Mouse (Mus musculus) adrenal gland (tissue): ENCODE measurements around the gene Flot1.

Experiments
- intact Hi-C: fragments of 180-260 bp; cut with DNase I; formaldehyde crosslinking; loops from one replicate; pipeline ENCODE4 v1.15.1; 2025
- long read RNA-seq, 2 experiments: library from polyadenylated mRNA; unstranded; transcript quantifications; one replicate each; pipeline ENCODE4 v2.0.0; 2020; ENCODE audit warnings: borderline replicate concordance in 1 of 2; ENCODE audit not compliant: insufficient replicate concordance in 1 of 2

Gene Flot1
- long read RNA-seq, experiment 1, transcript Flot1-201 (13 exons, 1,825 nt), result major isoform, 64 of 78 reads
- long read RNA-seq, experiment 1, partial matches to known transcripts, result 9 of 78 reads
- long read RNA-seq, experiment 1, other reads (novel, unspliced or antisense), result 4 of 78 reads
- long read RNA-seq, experiment 2, transcript Flot1-201 (13 exons, 1,825 nt), result major isoform, 95 of 105 reads
- long read RNA-seq, experiment 2, partial matches to known transcripts, result 4 of 105 reads
- long read RNA-seq, experiment 2, other reads (novel, unspliced or antisense), result 5 of 105 reads

DNA sequence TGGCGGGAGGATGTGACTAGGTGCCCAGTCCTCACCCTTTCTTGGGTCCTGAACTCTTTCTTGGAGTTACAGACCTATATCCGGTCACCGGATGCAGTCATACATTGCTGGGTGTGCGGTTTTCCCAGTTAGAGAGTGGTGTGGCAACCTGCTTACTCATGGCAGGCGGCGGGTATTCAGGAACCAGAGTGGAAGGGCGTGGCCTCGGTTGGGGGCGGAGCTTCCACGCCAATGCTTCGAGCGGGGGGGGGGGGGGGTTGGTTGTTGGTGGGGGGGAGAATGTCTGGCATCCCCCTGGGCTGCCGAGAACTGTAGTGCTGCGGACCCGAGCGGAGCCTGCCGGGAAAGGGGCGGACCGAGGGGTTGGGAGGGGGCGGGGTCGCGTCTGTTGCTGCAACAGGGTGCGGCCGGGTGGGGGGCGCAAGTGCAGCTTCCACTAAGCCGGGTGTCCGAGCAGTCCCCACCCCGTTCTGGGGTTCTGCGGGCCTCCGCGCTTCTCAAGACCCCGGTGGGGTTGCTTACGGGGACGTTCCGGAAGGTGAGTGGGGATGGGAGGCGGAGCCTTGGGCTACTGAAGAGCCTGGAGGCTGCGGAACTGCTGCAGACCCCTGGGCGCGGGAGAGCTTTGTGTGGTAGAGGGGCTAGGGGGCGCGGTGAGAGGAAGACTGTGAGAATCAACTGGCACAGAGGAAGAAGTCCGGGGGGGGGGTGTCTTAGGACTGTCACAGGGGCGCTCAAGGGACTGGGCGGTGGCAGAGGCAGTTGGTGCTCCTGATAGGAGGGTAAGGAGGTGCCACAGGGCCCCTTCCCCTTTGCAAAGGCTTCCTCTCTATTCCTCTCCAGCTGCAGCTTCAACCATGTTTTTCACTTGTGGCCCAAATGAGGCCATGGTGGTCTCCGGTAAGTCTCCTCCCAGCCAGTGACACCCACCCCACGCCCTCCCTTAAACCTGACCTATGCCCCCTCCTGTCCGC is at the start of gene Flot1:
TSS of gene Flot1 (plus strand) at position 267 of the 974 bp plus-strand sequence.
- intact Hi-C loops, result no loop called here

- intact Hi-C loops, result no loop called here
These were observed 46.0 kb upstream of the Flot1 start for GRCm38 (mm10) chr17:35776811-35777609.

DNA sequence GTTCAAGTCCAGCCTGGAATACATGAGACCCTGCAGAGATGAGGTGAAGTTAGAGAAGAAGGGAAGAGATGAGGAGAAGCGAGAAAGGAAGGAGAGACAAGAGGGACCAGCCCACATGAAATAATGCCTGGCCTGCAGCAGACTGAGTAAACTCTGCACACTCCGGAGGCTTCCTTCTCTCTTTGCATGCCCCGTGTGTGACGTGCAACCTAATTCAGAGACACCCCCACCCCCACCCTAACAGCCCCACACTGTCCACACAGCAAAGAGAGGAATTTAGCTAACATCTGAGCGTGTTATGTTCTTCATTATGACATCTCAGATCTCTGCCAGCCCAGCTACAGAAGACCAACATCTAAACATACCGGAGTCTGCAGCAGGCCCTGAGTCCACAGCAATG is 44.1 kb upstream of the Flot1 start:
- intact Hi-C loops, result no loop called here

DNA sequence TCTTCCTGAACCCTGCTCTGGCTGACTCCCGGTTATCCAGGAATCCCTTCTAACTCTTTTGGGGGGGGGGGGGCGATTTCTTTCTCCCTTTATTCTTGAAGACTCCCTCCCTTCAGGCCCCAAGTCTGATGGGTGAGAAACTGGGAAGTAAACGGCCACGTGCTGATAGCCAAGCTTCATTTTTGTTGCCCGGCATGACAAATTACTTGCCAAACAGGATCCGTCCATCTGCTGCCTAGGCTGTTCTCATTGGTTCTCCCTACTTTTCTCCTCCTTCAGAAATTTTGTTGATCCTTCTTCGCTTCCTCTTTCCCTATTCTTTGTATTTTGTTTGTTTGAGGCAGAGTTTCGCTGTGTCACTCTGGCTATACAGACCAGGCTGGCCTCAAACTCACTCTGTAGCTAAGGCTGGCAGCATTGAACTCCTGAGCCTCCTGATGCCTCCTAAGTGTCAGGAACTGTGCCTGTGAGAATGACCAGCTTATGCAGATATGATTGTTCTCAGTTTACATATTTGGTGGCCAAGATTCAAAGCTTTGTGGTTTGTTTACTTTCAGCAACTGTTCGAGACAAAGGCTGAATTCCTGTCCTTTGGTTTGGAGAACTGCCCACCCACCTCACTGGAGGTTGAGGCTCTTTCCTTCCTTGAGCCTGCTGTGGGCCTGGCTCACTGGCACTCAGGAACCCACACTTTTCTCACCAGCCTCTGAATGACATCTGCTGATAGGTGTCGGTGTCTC is 43.4 kb upstream of the Flot1 start:
- intact Hi-C loops, result no loop called here

GRCm38 (mm10) chr17:35780362-35780761 is 42.7 kb upstream of the Flot1 start:
- intact Hi-C loops, result no loop called here

DNA sequence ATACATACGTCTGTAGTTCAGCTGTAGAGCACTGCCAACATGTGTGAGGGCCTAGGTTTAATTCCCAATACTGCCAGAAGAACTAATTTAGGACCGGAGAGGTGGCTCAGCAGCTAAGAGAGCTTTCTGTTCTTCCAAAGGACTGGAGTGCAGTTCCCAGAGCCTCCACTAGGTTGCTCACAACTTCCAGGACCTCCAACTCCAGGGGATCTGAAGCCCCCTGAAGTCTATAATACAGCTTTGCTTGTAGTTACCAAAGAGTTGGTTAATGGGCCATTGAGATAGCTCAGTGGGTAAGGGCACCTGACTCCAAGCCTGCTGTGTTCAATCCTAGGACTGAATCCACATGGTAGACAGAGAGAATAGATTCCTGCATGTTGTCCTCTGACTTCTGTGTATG is 40.6 kb upstream of the Flot1 start:
- intact Hi-C loops, result no loop called here

DNA sequence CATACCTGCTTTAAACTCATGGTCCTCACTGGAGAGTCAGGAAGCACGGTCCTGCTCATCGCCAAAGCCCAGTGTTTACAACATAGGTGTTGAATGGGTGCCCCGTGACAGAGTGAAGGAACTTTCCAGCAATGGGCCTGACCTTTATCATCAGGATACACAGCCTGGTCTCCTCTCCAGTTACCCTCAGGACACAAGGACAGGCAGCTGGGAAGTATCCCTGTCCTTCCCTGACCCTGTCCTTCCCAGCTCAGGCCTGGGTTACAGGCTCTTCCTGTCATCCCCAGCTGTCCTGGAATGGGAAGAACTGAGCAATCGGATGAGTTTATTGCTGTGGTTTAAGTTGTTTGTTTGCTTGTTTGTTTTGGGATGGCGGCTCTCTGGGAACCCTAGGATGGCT is 40.1 kb upstream of the Flot1 start:
- intact Hi-C loops, result no loop called here

- intact Hi-C loops, result no loop called here
These were observed 39.1 kb upstream of the Flot1 start for GRCm38 (mm10) chr17:35783944-35784343.

GRCm38 (mm10) chr17:35785140-35785539 is 37.9 kb upstream of the Flot1 start:
- intact Hi-C loops, result no loop called here

DNA sequence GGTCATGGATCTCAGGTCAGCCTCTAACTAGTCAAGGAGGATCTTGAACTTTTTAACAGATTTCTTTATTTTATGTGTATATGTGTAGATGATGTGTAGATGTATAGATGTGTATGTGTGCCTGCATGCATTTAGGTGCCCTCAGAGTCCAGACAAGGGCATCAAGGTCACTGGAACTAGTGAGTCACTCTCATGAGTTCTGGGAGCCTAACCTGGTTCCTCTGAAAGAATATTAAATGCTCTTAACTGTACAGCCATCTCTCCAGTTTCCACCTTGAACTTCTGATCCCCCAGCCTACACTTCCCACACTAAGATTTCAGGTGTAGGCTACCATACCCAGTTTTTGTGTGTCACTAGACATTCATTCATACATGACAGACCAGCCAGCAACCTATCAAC is 35.5 kb upstream of the Flot1 start:
- intact Hi-C loops, result no loop called here

- intact Hi-C loops, result no loop called here
These were observed 35.0 kb upstream of the Flot1 start for GRCm38 (mm10) chr17:35788025-35788424.

DNA sequence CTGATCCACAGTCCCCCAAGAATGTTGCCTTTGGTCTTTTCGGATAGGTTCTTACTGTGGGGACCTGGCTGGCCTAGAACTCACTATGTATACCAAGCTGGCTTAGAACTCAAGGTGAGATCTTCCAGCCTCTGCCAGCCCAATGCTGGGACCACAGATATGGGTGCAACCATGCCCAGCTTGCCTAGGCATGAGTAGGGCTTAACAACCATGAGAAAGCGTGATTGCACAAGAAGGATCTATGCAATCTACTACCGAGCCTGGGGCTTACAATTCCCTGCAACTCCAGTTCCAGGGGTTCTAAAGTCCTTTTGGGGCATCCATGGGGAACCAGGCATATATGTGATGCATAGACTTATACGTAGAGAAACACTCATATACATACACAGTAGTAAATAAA is 32.1 kb upstream of the Flot1 start:
- intact Hi-C loops, result no loop called here

DNA sequence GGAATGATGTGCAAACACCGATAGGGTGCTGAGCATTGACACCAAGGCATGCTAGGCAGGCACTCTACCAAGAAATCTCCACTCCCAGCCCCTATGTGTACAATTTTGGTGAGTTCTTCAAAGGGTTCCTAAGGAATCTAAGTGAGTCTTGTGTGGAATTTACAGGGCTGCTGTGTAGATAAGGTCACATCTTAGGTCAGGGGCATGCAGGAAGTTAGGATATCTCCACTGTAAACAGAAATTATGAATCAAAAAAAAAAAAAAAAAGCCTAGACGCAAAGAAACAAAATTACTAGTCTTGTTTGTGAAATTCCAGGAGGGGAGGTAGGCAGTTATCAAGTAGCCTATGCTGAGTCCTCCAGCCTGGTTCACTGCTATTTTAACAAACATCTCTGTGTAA is 30.2 kb upstream of the Flot1 start:
- intact Hi-C loops, result no loop called here

GRCm38 (mm10) chr17:35795099-35795498 is 27.9 kb upstream of the Flot1 start:
- intact Hi-C loops, result no loop called here

DNA sequence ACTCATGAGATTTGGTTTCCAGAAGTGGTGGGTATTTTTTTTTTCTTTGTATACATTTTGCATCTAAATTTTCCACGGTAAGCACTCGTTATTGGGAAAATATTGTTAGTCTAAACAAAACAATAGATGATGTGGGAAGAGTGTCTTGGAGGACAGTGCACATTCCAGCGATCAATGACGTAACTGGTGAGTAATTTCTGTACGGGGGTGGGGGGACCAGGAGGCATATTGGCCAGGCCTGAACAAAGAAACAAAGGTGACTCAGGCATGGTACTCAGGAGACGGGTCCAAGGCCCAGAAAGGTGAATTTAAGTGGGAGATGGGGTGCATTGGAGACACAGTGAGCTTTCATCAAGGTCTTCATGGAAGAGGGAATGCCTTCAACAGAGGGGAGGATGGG is 27.4 kb upstream of the Flot1 start:
- intact Hi-C loops, result no loop called here

GRCm38 (mm10) chr17:35796835-35797234 is 26.2 kb upstream of the Flot1 start:
- intact Hi-C loops, result no loop called here

- intact Hi-C loops, result no loop called here
These were observed 22.1 kb upstream of the Flot1 start for GRCm38 (mm10) chr17:35800905-35801304.

DNA sequence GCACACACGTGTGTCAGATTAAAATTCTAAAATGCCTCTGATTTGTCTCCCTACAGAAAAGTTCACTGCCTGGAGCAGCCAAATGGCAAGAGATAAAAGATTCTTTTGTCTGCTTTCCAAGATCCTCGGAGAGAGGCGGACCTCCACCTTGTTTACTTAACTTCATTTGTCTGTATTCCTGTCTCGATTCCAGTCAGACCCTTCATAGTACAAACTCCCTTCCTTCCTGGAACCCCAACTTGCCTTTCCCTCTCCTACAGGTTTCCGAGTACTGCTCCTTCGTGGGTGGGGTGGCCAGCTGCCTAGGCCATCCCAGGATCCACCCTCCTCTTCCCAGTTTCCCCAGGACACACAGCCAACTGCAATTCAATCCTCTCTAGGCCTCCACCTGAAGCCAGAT is 20.0 kb upstream of the Flot1 start:
- intact Hi-C loops, result no loop called here

GRCm38 (mm10) chr17:35803858-35804399 is 19.1 kb upstream of the Flot1 start:
- intact Hi-C loops, result no loop called here

DNA sequence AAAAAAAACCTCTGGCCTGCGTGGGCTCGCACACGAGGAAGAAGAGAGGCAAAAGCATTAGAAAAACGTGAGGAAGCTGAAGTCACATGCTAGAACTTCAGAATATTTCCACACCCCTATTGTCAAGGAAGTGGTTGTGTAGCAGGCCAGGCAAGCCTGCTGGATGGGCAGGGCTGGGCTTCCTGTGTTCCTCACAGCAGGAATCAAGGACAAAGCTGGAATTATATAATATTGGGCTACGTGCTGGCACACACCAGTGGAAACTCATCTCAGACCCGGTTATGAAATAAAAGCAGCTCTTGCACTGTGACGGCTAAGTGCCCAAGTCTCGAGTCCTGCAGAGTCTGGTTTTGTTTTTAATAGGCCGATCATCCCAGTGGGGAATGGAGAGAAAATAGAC is 15.0 kb upstream of the Flot1 start:
- intact Hi-C loops, result no loop called here

DNA sequence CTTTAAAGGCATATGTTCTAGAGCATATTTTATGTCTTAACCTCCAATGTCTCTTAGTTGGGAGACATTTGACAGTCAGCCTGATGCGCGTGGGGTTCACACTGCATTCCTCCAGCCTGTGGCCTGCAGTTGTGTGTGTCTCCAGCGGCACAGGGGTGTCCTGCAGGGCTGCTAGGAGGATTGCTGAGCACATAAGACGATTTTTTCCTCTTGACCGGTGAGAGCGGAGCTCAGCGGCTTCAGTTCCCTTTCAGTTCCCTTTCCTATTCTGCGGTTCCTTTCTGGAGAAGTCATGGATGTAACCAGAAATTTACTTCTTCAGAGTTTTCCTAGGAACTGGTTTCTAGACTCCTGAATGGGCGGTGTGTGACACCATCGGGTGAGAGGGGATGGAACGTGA is 13.6 kb upstream of the Flot1 start:
- intact Hi-C loops, result no loop called here
